Mouse (Mus musculus) liver, postnatal 0 days (tissue): Measurements from ENCODE around the gene Fam198a.

Source experiments
- CTCF ChIP-seq: sonication (generic); IDR thresholded peaks from 2 replicates; pipeline ENCODE4 v1.5.1; 2016; ENCODE audit warnings: antibody characterized with exemption, low read depth
- EP300 ChIP-seq: IDR thresholded peaks from 2 replicates; pipeline ENCODE4 v1.6.1; 2016; ENCODE audit warnings: antibody characterized with exemption, low read depth, mild to moderate bottlenecking

DNA sequence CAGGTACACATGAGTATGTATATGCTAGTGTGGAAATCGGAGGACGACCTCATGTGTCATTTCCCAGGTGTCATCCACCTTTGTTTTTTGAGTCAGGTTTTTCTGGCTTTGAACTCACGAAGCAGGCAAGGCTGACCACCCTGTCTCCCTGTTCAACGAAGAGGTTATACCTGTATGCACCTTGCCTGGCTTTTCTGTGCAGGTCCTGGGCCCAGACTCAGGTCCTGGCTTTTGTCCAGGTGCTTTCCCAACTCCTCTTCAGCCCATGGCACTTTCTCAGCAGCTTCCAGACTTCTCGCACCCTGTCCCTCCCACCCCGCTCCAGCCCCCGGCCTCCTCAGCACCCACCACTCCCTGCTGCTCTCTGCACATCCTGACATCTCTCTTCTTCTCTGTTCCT is 39.6 kb upstream of the Fam198a start:
- TF ChIP-seq CTCF (no peak), EP300 (no peak)
